Mouse (Mus musculus): Measurements from ENCODE around the gene Cmtm8. TPM values are rescaled to one million over a fixed set of nuclear protein-coding genes. Genes with fewer than 3 reads are reported as not detected.

Cmtm8 gene
- not detected in 2 replicates for total RNA-seq (2014; fragmentation: Nextera tagmentation)
- 0.16 and 0.17 TPM in 2 replicates for total RNA-seq (2017)
- not detected in 2 replicates for polyA plus RNA-seq (2012)

DNA sequence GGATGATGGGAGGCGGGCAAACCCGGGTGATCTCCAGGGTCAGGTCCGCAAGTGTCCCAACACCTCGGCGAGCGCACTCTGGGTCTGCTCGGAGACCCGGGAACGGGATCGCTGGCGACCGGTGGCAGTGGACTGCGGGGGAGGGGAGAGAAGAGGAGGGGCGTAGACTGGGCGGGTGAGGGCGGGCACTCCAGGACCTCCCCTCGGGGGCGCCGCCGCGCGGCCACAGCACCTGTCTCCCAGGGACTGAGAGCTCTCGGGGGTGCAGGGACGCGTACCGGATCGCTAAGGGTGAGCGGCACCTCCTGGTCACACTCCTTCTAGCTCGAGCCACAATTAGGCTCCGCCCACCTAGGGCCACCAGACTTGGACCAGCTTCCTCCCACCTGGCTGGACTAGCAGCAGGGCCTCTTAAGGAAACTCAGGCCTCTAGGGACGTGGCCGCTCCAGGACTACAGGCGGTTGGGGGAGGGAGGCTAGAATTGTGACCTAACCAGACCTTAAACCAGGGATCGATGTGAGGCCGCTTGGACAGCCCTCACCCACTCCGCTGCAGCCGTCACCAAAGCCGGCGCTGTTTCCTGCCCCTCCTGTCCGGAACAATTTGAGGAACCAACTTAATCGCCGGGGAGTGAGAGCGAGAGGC lies at the start of gene Cmtm8:
Cmtm8 (minus strand) TSS at position 140 of the 646 bp plus-strand sequence.
- H3K36me3 ChIP-seq (replicated peaks): no peaks in the 10 kb centered on the region
- H3K27me3 ChIP-seq (ENCODE audit: insufficient read depth, low read length): no peaks in the 10 kb centered on the region
- TF ChIP-seq CTCF (IDR thresholded peaks at IDR 0.05; ENCODE audit: low read depth, low read length) (no peak), POLR2AphosphoS5 (IDR thresholded peaks at IDR 0.05; ENCODE audit: insufficient replicate concordance, low read depth, low read length) (no peak), TAL1 (conservative IDR thresholded peaks at IDR 0.05; ENCODE audit: low read depth, low read length) (no peak), GATA1 (IDR thresholded peaks at IDR 0.05; ENCODE audit: borderline replicate concordance, low read length) (no peak), GATA2 (IDR thresholded peaks at IDR 0.05; ENCODE audit: borderline replicate concordance, low read depth, low read length) (no peak)
- ATAC-seq (ENCODE audit: extremely low read depth, insufficient number of reproducible peaks, low FRiP score, poor library complexity, severe bottlenecking) (no peak), DNase-seq (ENCODE audit: low spot score) (no peak)
- H3K4me3 ChIP-seq (ENCODE audit: low read depth, low read length): peak within 1 kb of the TSS; percentile 2; the same call in 1 of the 2 replicates
- H3K9me3 ChIP-seq (replicated peaks): peaks cover 30% of the 10 kb centered on the region
- H3K4me1 ChIP-seq (ENCODE audit: insufficient read depth, low read depth, low read length): no peaks in the 10 kb centered on the region

DNA sequence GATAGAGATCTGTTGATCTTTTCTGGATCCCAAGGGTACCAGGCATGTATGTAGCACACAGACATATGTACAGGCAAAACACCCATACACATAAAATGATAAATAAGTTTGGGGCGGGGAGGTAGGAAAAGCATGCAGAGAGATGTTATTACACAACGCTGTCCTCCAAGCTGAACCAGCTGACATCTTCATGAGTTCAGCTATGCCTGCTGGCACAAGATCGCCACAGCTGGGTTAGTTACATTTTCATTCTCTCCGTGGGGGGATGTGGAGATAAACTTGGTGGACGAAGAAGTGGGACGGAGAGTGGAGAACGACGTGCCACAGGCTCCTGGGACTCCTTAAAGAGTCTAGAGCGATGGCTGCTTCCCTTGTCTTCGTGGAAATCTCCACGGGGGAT lies 49.0 kb upstream of the Cmtm8 start:
- H3K9me3 ChIP-seq (replicated peaks): peaks cover 22% of the 10 kb centered on the region
- no peak for TF ChIP-seq POLR2AphosphoS5 (IDR thresholded peaks at IDR 0.05; ENCODE audit: insufficient replicate concordance, low read depth, low read length)
- no peak for TF ChIP-seq TAL1 (conservative IDR thresholded peaks at IDR 0.05; ENCODE audit: low read depth, low read length)
- TF ChIP-seq GATA2 (IDR thresholded peaks at IDR 0.05; ENCODE audit: borderline replicate concordance, low read depth, low read length): no peak
- TF ChIP-seq CTCF (IDR thresholded peaks at IDR 0.05; ENCODE audit: low read depth, low read length): no peak
- TF ChIP-seq GATA1 (IDR thresholded peaks at IDR 0.05; ENCODE audit: borderline replicate concordance, low read length): no peak
- no peak overlapping the region for H3K4me3 ChIP-seq (ENCODE audit: low read depth, low read length)
- H3K36me3 ChIP-seq (replicated peaks): no peaks in the 10 kb centered on the region
- H3K27me3 ChIP-seq (ENCODE audit: insufficient read depth, low read length): no peaks in the 10 kb centered on the region
- DNase-seq (ENCODE audit: low spot score) (no peak), ATAC-seq (ENCODE audit: extremely low read depth, insufficient number of reproducible peaks, low FRiP score, poor library complexity, severe bottlenecking) (no peak)
- no peaks in the 10 kb centered on the region for H3K4me1 ChIP-seq (ENCODE audit: insufficient read depth, low read depth, low read length)

GRCm38 (mm10) chr9:114890377-114890776 lies 46.4 kb upstream of the Cmtm8 start:
- TF ChIP-seq GATA1 (IDR thresholded peaks at IDR 0.05; ENCODE audit: borderline replicate concordance, low read length): no peak
- no peak for TF ChIP-seq POLR2AphosphoS5 (IDR thresholded peaks at IDR 0.05; ENCODE audit: insufficient replicate concordance, low read depth, low read length)
- no peak for TF ChIP-seq TAL1 (conservative IDR thresholded peaks at IDR 0.05; ENCODE audit: low read depth, low read length)
- TF ChIP-seq CTCF (IDR thresholded peaks at IDR 0.05; ENCODE audit: low read depth, low read length): no peak
- no peak for TF ChIP-seq GATA2 (IDR thresholded peaks at IDR 0.05; ENCODE audit: borderline replicate concordance, low read depth, low read length)
- Histone ChIP-seq H3K4me1 (ENCODE audit: insufficient read depth, low read depth, low read length) (no peaks in the 10 kb centered on the region), H3K36me3 (replicated peaks) (no peaks in the 10 kb centered on the region), H3K27me3 (ENCODE audit: insufficient read depth, low read length) (no peaks in the 10 kb centered on the region), H3K9me3 (replicated peaks) (peaks cover 17% of the 10 kb centered on the region; the same call in 1 of the 2 replicates), H3K4me3 (ENCODE audit: low read depth, low read length) (no peak overlapping the region)
- ATAC-seq (ENCODE audit: extremely low read depth, insufficient number of reproducible peaks, low FRiP score, poor library complexity, severe bottlenecking): no peak
- no peak for DNase-seq (ENCODE audit: low spot score)

GRCm38 (mm10) chr9:114888856-114889407 lies 45.0 kb upstream of the Cmtm8 start:
- TF ChIP-seq TAL1 (conservative IDR thresholded peaks at IDR 0.05; ENCODE audit: low read depth, low read length) (no peak), GATA1 (IDR thresholded peaks at IDR 0.05; ENCODE audit: borderline replicate concordance, low read length) (no peak), GATA2 (IDR thresholded peaks at IDR 0.05; ENCODE audit: borderline replicate concordance, low read depth, low read length) (no peak), POLR2AphosphoS5 (IDR thresholded peaks at IDR 0.05; ENCODE audit: insufficient replicate concordance, low read depth, low read length) (no peak), CTCF (IDR thresholded peaks at IDR 0.05; ENCODE audit: low read depth, low read length) (no peak)
- no peak overlapping the region for H3K4me3 ChIP-seq (ENCODE audit: low read depth, low read length)
- no peaks in the 10 kb centered on the region for H3K27me3 ChIP-seq (ENCODE audit: insufficient read depth, low read length)
- DNase-seq (ENCODE audit: low spot score) (no peak), ATAC-seq (ENCODE audit: extremely low read depth, insufficient number of reproducible peaks, low FRiP score, poor library complexity, severe bottlenecking) (no peak)
- no peaks in the 10 kb centered on the region for H3K4me1 ChIP-seq (ENCODE audit: insufficient read depth, low read depth, low read length)
- H3K9me3 ChIP-seq (replicated peaks): peaks cover 26% of the 10 kb centered on the region
- H3K36me3 ChIP-seq (replicated peaks): no peaks in the 10 kb centered on the region

DNA sequence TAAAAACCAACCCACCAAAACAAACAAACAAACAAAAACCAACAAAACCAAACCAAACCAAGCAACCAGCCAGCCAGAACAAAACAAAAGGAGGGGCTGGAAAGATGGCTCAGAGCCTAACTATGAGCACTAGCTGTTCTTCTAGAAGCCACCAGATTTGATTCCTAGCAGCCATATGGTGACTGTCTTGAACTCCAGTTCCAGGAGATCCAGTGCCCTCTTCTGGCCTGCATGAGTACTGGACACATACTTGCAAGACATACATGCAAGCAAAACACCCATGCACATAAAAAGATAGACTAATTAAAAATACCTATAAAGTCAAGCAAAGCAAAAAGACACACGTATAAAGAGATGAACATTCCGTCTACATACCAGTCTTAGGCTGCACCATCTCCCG lies 43.7 kb upstream of the Cmtm8 start:
- Histone ChIP-seq H3K36me3 (replicated peaks) (no peaks in the 10 kb centered on the region), H3K27me3 (ENCODE audit: insufficient read depth, low read length) (no peaks in the 10 kb centered on the region), H3K4me1 (ENCODE audit: insufficient read depth, low read depth, low read length) (no peaks in the 10 kb centered on the region), H3K4me3 (ENCODE audit: low read depth, low read length) (no peak overlapping the region), H3K9me3 (replicated peaks) (peaks cover 26% of the 10 kb centered on the region)
- ATAC-seq (ENCODE audit: extremely low read depth, insufficient number of reproducible peaks, low FRiP score, poor library complexity, severe bottlenecking): no peak; the same call in 1 of the 2 replicates
- TF ChIP-seq GATA1 (IDR thresholded peaks at IDR 0.05; ENCODE audit: borderline replicate concordance, low read length) (no peak), GATA2 (IDR thresholded peaks at IDR 0.05; ENCODE audit: borderline replicate concordance, low read depth, low read length) (no peak), TAL1 (conservative IDR thresholded peaks at IDR 0.05; ENCODE audit: low read depth, low read length) (no peak), POLR2AphosphoS5 (IDR thresholded peaks at IDR 0.05; ENCODE audit: insufficient replicate concordance, low read depth, low read length) (no peak), CTCF (IDR thresholded peaks at IDR 0.05; ENCODE audit: low read depth, low read length) (no peak)
- no peak for DNase-seq (ENCODE audit: low spot score)

- Histone ChIP-seq H3K4me1 (ENCODE audit: insufficient read depth, low read depth, low read length) (no peaks in the 10 kb centered on the region), H3K4me3 (ENCODE audit: low read depth, low read length) (no peak overlapping the region), H3K9me3 (replicated peaks) (peaks cover 26% of the 10 kb centered on the region), H3K36me3 (replicated peaks) (no peaks in the 10 kb centered on the region), H3K27me3 (ENCODE audit: insufficient read depth, low read length) (no peaks in the 10 kb centered on the region)
- ATAC-seq (ENCODE audit: extremely low read depth, insufficient number of reproducible peaks, low FRiP score, poor library complexity, severe bottlenecking) (no peak), DNase-seq (ENCODE audit: low spot score) (no peak)
- TF ChIP-seq CTCF (IDR thresholded peaks at IDR 0.05; ENCODE audit: low read depth, low read length): no peak
- TF ChIP-seq GATA2 (IDR thresholded peaks at IDR 0.05; ENCODE audit: borderline replicate concordance, low read depth, low read length): no peak
- no peak for TF ChIP-seq TAL1 (conservative IDR thresholded peaks at IDR 0.05; ENCODE audit: low read depth, low read length)
- no peak for TF ChIP-seq POLR2AphosphoS5 (IDR thresholded peaks at IDR 0.05; ENCODE audit: insufficient replicate concordance, low read depth, low read length)
Observed at GRCm38 (mm10) chr9:114885991-114886662, 42.2 kb upstream of the Cmtm8 start.
